Mouse (Mus musculus): Measurements from ENCODE around the gene Gpx6. TPM values are rescaled to one million over a fixed set of nuclear protein-coding genes. Genes with fewer than 3 reads are reported as not detected.

Gpx6 gene
- polyA plus RNA-seq, 1 experiment = not detected

DNA sequence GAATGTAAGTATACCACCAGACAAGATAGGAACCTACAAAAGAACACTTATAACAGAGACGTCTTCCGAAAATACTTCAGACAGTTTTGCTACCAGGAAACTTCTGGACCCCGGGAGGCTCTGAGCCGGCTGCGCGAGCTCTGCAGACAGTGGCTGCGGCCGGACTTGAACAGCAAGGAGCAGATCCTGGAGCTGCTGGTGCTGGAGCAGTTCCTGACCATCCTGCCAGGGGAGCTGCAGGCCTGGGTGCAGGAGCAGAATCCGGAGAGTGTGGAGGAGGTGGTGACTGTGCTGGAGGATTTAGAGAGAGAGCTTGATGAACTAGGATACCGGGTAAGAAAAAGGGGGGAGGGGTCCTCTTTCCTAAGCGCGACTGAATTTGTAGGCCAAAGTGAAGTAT lies 51.8 kb downstream of the Gpx6 start:
- no peak for TF ChIP-seq GATA1 (IDR thresholded peaks at IDR 0.05; ENCODE audit: borderline replicate concordance, low read length)
- TF ChIP-seq FLI1 (IDR thresholded peaks at IDR 0.05; ENCODE audit: low read length) = no peak
- H3K9me3 ChIP-seq = peaks cover 7% of the 10 kb centered on the region
- H3K4me3 ChIP-seq (replicated peaks) = peak overlapping the region; percentile 50
- peaks cover 25% of the 10 kb centered on the region for H3K4me1 ChIP-seq
- H3K27me3 ChIP-seq (replicated peaks) = no peaks in the 10 kb centered on the region
- H3K36me3 ChIP-seq (replicated peaks; ENCODE audit: low read length) = peaks cover 34% of the 10 kb centered on the region

DNA sequence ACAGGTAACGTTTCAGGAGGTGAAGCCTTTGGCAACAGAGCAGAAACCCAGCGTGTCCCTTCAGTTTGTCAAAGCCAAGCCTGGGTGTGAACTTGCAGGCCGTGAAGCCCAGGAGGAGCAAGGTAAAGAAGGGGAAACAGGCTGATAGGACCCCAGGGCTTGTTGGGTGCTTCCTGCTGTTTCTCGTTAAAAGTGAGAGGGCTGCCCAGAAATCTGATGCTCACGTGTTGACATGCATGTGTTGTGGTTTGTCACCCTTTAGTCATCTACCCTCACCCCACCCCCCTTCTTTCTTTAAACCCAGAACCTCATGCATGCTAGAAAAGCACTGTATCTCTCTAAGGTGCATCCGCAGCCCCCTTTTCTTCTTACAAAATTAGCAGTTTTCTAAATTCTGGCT lies 54.7 kb downstream of the Gpx6 start:
- Histone ChIP-seq H3K4me1 (peaks cover 31% of the 10 kb centered on the region), H3K36me3 (replicated peaks; ENCODE audit: low read length) (peaks cover 58% of the 10 kb centered on the region), H3K9me3 (no peaks in the 10 kb centered on the region), H3K27me3 (replicated peaks) (no peaks in the 10 kb centered on the region), H3K4me3 (replicated peaks) (no peak overlapping the region)
- TF ChIP-seq GATA1 (IDR thresholded peaks at IDR 0.05; ENCODE audit: borderline replicate concordance, low read length) (no peak), FLI1 (IDR thresholded peaks at IDR 0.05; ENCODE audit: low read length) (no peak)

Other genes with a start within 250 kb of the Gpx6 start
- gene Olfr1370, start 237.2 kb upstream of the Gpx6 start, polyA plus RNA-seq (2012; ENCODE audit: insufficient read depth, low replicate concordance) = not detected in 2 replicates
- not detected in 2 replicates for gene Olfr1369-ps1, start 200.6 kb upstream of the Gpx6 start, polyA plus RNA-seq (2012; ENCODE audit: insufficient read depth, low replicate concordance)
- not detected in 2 replicates for gene Olfr263, start 182.5 kb upstream of the Gpx6 start, polyA plus RNA-seq (2012; ENCODE audit: insufficient read depth, low replicate concordance)
- gene Olfr1368, start 166.3 kb upstream of the Gpx6 start, polyA plus RNA-seq (2012; ENCODE audit: insufficient read depth, low replicate concordance) = not detected in 2 replicates
- gene Trim27, start 132.7 kb upstream of the Gpx6 start, polyA plus RNA-seq (2012; ENCODE audit: insufficient read depth, low replicate concordance) = 63.6 and 88.3 TPM in 2 replicates
- not detected in 2 replicates for gene Gpx5, start 19.4 kb upstream of the Gpx6 start, polyA plus RNA-seq (2012; ENCODE audit: insufficient read depth, low replicate concordance)
- not detected in 2 replicates for gene Olfr1367, start 34.8 kb downstream of the Gpx6 start, polyA plus RNA-seq (2012; ENCODE audit: insufficient read depth, low replicate concordance)
- gene Zscan12, start 50.7 kb downstream of the Gpx6 start, polyA plus RNA-seq (2012; ENCODE audit: insufficient read depth, low replicate concordance) = 1.3 TPM in 1 of 2 replicates, not detected in the other
- 4.5 TPM in 1 of 2 replicates, not detected in the other for gene Zkscan3, start 90.6 kb downstream of the Gpx6 start, polyA plus RNA-seq (2012; ENCODE audit: insufficient read depth, low replicate concordance)
- gene Pgbd1, start 128.9 kb downstream of the Gpx6 start, polyA plus RNA-seq (2012; ENCODE audit: insufficient read depth, low replicate concordance) = 0.07 TPM in 1 of 2 replicates, not detected in the other
- 0.70 TPM in 1 of 2 replicates, not detected in the other for gene Zscan26, start 141.6 kb downstream of the Gpx6 start, polyA plus RNA-seq (2012; ENCODE audit: insufficient read depth, low replicate concordance)
- 0.92 TPM in 1 of 2 replicates, not detected in the other for gene Nkapl, start 156.4 kb downstream of the Gpx6 start, polyA plus RNA-seq (2012; ENCODE audit: insufficient read depth, low replicate concordance)
- not detected in 2 replicates for gene Zkscan4, start 166.8 kb downstream of the Gpx6 start, polyA plus RNA-seq (2012; ENCODE audit: insufficient read depth, low replicate concordance)
- gene Gm10065, start 167.3 kb downstream of the Gpx6 start, polyA plus RNA-seq (2012; ENCODE audit: insufficient read depth, low replicate concordance) = not detected in 2 replicates
- 0.04 TPM in 1 of 2 replicates, not detected in the other for gene AK157302, start 183.1 kb downstream of the Gpx6 start, polyA plus RNA-seq (2012; ENCODE audit: insufficient read depth, low replicate concordance)
- gene Gm11273, start 189.3 kb downstream of the Gpx6 start, polyA plus RNA-seq (2012; ENCODE audit: insufficient read depth, low replicate concordance) = 6.5 and 41.0 TPM in 2 replicates
- gene Zkscan8, start 219.0 kb downstream of the Gpx6 start, polyA plus RNA-seq (2012; ENCODE audit: insufficient read depth, low replicate concordance) = 0.20 TPM in 1 of 2 replicates, not detected in the other
- not detected in 2 replicates for gene Olfr1366, start 230.7 kb downstream of the Gpx6 start, polyA plus RNA-seq (2012; ENCODE audit: insufficient read depth, low replicate concordance)
- gene Olfr1535, start 247.8 kb downstream of the Gpx6 start, polyA plus RNA-seq (2012; ENCODE audit: insufficient read depth, low replicate concordance) = not detected in 2 replicates

All from megakaryocyte, embryonic 14.5 days (primary cell).